Mouse (Mus musculus): ENCODE results near the gene Pitpna. TPM values are rescaled to one million over a fixed set of nuclear protein-coding genes. Genes with fewer than 3 reads are reported as not detected.

The Pitpna gene
- polyA plus RNA-seq, 1 experiment from 2014 or later = 71.1 TPM

- DNase-seq (ENCODE audit: low spot score) (no peak), ATAC-seq (no peak)
- Histone ChIP-seq H3K9ac (replicated peaks; ENCODE audit: low read depth) (no peak overlapping the region), H3K9me3 (ENCODE audit: low read length) (no peaks in the 10 kb centered on the region), H3K27me3 (replicated peaks; ENCODE audit: insufficient read depth, low read length) (no peaks in the 10 kb centered on the region), H3K4me1 (ENCODE audit: insufficient read depth, low read depth, low read length) (peaks cover 8% of the 10 kb centered on the region), H3K27ac (ENCODE audit: low read length) (no peak overlapping the region), H3K4me3 (ENCODE audit: low read depth, low read length) (no peak overlapping the region), H3K4me2 (replicated peaks; ENCODE audit: low read depth, low read length) (no peak overlapping the region), H3K36me3 (ENCODE audit: insufficient read depth, low read length) (peaks cover 36% of the 10 kb centered on the region)
- TF ChIP-seq CTCF (IDR thresholded peaks at IDR 0.05) (no peak), EP300 (IDR thresholded peaks at IDR 0.05) (no peak)
- 92% methylated on average over 12 of the region's 12 CpGs for WGBS
Observed at GRCm38 (mm10) chr11:75660081-75660590, 72.2 kb downstream of the Pitpna start.

GRCm38 (mm10) chr11:75660941-75661800 lies 73.3 kb downstream of the Pitpna start:
- TF ChIP-seq CTCF (IDR thresholded peaks at IDR 0.05) (no peak), EP300 (IDR thresholded peaks at IDR 0.05) (no peak)
- DNase-seq (ENCODE audit: low spot score) (no peak), ATAC-seq (no peak)
- H3K27ac ChIP-seq (ENCODE audit: low read length) = no peak overlapping the region
- H3K27me3 ChIP-seq (replicated peaks; ENCODE audit: insufficient read depth, low read length) = no peaks in the 10 kb centered on the region
- 89% methylated on average over 21 of the region's 21 CpGs for WGBS
- H3K4me2 ChIP-seq (replicated peaks; ENCODE audit: low read depth, low read length) = no peak overlapping the region
- no peak overlapping the region for H3K4me3 ChIP-seq (ENCODE audit: low read depth, low read length)
- H3K36me3 ChIP-seq (ENCODE audit: insufficient read depth, low read length) = peaks cover 47% of the 10 kb centered on the region
- no peak overlapping the region for H3K9ac ChIP-seq (replicated peaks; ENCODE audit: low read depth)
- H3K9me3 ChIP-seq (ENCODE audit: low read length) = no peaks in the 10 kb centered on the region
- peaks cover 6% of the 10 kb centered on the region for H3K4me1 ChIP-seq (ENCODE audit: insufficient read depth, low read depth, low read length)

- H3K27ac ChIP-seq (ENCODE audit: low read length) = no peak overlapping the region
- H3K27me3 ChIP-seq (replicated peaks; ENCODE audit: insufficient read depth, low read length) = no peaks in the 10 kb centered on the region
- H3K4me3 ChIP-seq (ENCODE audit: low read depth, low read length) = no peak overlapping the region
- no peak overlapping the region for H3K4me2 ChIP-seq (replicated peaks; ENCODE audit: low read depth, low read length)
- H3K9me3 ChIP-seq (ENCODE audit: low read length) = no peaks in the 10 kb centered on the region
- peaks cover 3% of the 10 kb centered on the region for H3K4me1 ChIP-seq (ENCODE audit: insufficient read depth, low read depth, low read length)
- peaks cover 55% of the 10 kb centered on the region for H3K36me3 ChIP-seq (ENCODE audit: insufficient read depth, low read length)
- no peak for TF ChIP-seq EP300 (IDR thresholded peaks at IDR 0.05)
- no peak for TF ChIP-seq CTCF (IDR thresholded peaks at IDR 0.05)
- DNase-seq (ENCODE audit: low spot score) = no peak
- no peak overlapping the region for H3K9ac ChIP-seq (replicated peaks; ENCODE audit: low read depth)
- WGBS = 87% methylated on average over 7 of the region's 7 CpGs
- ATAC-seq = no peak
Observed at GRCm38 (mm10) chr11:75662131-75662530, 74.2 kb downstream of the Pitpna start.

GRCm38 (mm10) chr11:75666296-75666695 lies 78.4 kb downstream of the Pitpna start:
- H3K36me3 ChIP-seq (ENCODE audit: insufficient read depth, low read length) = peaks cover 74% of the 10 kb centered on the region
- WGBS = 92% methylated on average over 6 of the region's 6 CpGs
- H3K4me1 ChIP-seq (ENCODE audit: insufficient read depth, low read depth, low read length) = no peaks in the 10 kb centered on the region
- H3K9me3 ChIP-seq (ENCODE audit: low read length) = no peaks in the 10 kb centered on the region
- TF ChIP-seq CTCF (IDR thresholded peaks at IDR 0.05) = no peak
- no peak for TF ChIP-seq EP300 (IDR thresholded peaks at IDR 0.05)
- no peak overlapping the region for H3K4me2 ChIP-seq (replicated peaks; ENCODE audit: low read depth, low read length)
- no peak overlapping the region for H3K9ac ChIP-seq (replicated peaks; ENCODE audit: low read depth)
- H3K27me3 ChIP-seq (replicated peaks; ENCODE audit: insufficient read depth, low read length) = no peaks in the 10 kb centered on the region
- H3K27ac ChIP-seq (ENCODE audit: low read length) = no peak overlapping the region
- DNase-seq (ENCODE audit: low spot score) (no peak), ATAC-seq (no peak)
- H3K4me3 ChIP-seq (ENCODE audit: low read depth, low read length) = no peak overlapping the region

GRCm38 (mm10) chr11:75668621-75669020 lies 80.7 kb downstream of the Pitpna start:
- no peak for TF ChIP-seq CTCF (IDR thresholded peaks at IDR 0.05)
- no peak for TF ChIP-seq EP300 (IDR thresholded peaks at IDR 0.05)
- Histone ChIP-seq H3K4me3 (ENCODE audit: low read depth, low read length) (no peak overlapping the region), H3K36me3 (ENCODE audit: insufficient read depth, low read length) (peaks cover 80% of the 10 kb centered on the region), H3K4me2 (replicated peaks; ENCODE audit: low read depth, low read length) (no peak overlapping the region), H3K27ac (ENCODE audit: low read length) (no peak overlapping the region), H3K9ac (replicated peaks; ENCODE audit: low read depth) (no peak overlapping the region), H3K4me1 (ENCODE audit: insufficient read depth, low read depth, low read length) (no peaks in the 10 kb centered on the region), H3K27me3 (replicated peaks; ENCODE audit: insufficient read depth, low read length) (no peaks in the 10 kb centered on the region), H3K9me3 (ENCODE audit: low read length) (no peaks in the 10 kb centered on the region)
- no peak for DNase-seq (ENCODE audit: low spot score)
- no peak for ATAC-seq
- 84% methylated on average over 3 of the region's 3 CpGs for WGBS

- WGBS = 83% methylated on average over 11 of the region's 11 CpGs
- Histone ChIP-seq H3K9me3 (ENCODE audit: low read length) (no peaks in the 10 kb centered on the region), H3K9ac (replicated peaks; ENCODE audit: low read depth) (no peak overlapping the region), H3K4me1 (ENCODE audit: insufficient read depth, low read depth, low read length) (no peaks in the 10 kb centered on the region), H3K4me3 (ENCODE audit: low read depth, low read length) (no peak overlapping the region), H3K27ac (ENCODE audit: low read length) (no peak overlapping the region), H3K4me2 (replicated peaks; ENCODE audit: low read depth, low read length) (no peak overlapping the region), H3K27me3 (replicated peaks; ENCODE audit: insufficient read depth, low read length) (no peaks in the 10 kb centered on the region), H3K36me3 (ENCODE audit: insufficient read depth, low read length) (peaks cover 81% of the 10 kb centered on the region)
- DNase-seq (ENCODE audit: low spot score) (no peak), ATAC-seq (no peak)
- TF ChIP-seq CTCF (IDR thresholded peaks at IDR 0.05) = no peak
- TF ChIP-seq EP300 (IDR thresholded peaks at IDR 0.05) = no peak
Observed at GRCm38 (mm10) chr11:75669176-75669852, 81.4 kb downstream of the Pitpna start.
